Mouse (Mus musculus) adrenal gland, postnatal 4 days (tissue): ENCODE results near the gene Cldn20. TPM values are rescaled to one million over a fixed set of nuclear protein-coding genes. Genes with fewer than 3 reads are reported as not detected.

Experiments
- DNase-seq, 2 experiments: peaks; one replicate each; pipeline ENCODE4 v3.0.0; 2021 to 2022; ENCODE audit warnings: low spot score in 2 of 2, mixed read lengths in 2 of 2
- long read RNA-seq, 2 experiments: library from polyadenylated mRNA; stranded (forward); transcript quantifications; one replicate each; pipeline ENCODE4 v2.0.0; 2021
- total RNA-seq, 2 experiments: library from RNA; stranded (reverse); gene quantifications; 2 replicates each; pipeline ENCODE4 v1.2.3; 2021

The Cldn20 gene
- under 1 TPM; 0.68 to 0.98 TPM for total RNA-seq
- long read RNA-seq, experiment 1, result 0 reads
- long read RNA-seq, experiment 2, result 0 reads

DNA sequence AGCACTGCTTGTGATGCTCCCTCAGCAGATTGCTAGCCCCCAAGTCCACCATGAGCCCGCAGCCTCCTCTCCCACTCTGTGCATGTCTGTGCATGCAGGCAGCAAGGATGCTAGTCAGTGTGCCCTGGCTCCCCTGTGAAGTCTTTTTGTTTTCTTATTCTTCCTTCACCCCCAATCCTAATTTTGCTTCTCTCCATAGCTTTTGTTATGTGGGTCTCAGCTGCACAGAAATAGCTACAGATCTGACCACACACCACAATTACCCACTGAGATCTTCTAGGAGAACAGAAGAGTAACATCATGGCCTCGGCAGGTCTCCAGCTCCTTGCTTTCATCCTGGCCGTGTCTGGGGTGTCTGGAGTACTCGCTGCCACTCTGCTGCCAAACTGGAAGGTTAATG, at the start of gene Cldn20:
Gene Cldn20, plus strand, starts transcription at position 301 of the 400 bp plus-strand sequence.
- DNase-seq, result no peak

- no peak for DNase-seq
Measured at GRCm38 (mm10) chr17:3483091-3483490, 49.3 kb upstream of the Cldn20 start.

DNA sequence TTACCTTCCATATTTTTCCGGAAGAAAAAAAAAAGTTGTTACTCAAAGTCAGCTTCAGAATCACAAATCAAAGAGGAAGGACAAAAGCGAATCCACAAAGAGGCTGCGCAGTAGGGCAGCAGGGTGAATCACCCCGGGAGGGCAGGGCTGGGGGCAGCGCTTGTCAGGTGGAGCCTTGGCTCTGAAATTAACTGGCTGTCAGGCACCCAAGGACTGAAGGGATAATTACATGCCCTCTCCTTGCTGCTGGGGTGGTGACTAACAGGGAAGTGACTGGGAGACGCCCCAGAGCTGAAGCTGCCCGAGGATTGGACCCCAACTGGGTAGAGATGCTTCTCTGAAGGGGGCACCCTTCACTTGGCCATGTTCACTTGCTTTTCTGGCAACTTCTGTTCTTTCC, 46.5 kb upstream of the Cldn20 start:
- DNase-seq, result peak in 1 of 2 experiments; percentile 31

DNA sequence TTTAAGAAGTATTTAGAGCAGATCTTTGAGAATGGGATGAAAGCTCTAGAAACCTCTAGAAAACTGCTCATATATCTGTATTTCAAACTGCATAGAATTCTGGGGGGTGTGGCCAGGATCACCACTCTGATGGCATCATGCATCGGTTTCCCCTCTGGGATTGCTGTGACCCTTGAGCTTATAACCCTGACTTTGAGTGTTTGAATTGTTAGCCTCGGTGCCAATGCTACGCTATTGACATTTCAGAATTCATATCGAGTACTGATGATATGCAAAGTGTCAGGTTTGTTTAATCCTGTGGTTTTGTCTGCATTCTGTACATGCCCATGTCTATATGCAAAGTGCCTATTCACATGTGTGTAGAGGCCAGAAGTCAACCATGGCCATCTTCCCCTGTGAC, 45.1 kb upstream of the Cldn20 start:
- DNase-seq, result no peak

GRCm38 (mm10) chr17:3487721-3488601, 44.4 kb upstream of the Cldn20 start:
- DNase-seq, result no peak

- no peak for DNase-seq
Measured at GRCm38 (mm10) chr17:3490216-3490895, 42.0 kb upstream of the Cldn20 start.

- no peak for DNase-seq
Measured at GRCm38 (mm10) chr17:3491065-3491464, 41.3 kb upstream of the Cldn20 start.

- no peak for DNase-seq
Measured at GRCm38 (mm10) chr17:3491667-3492066, 40.7 kb upstream of the Cldn20 start.

- DNase-seq, result no peak
Measured at GRCm38 (mm10) chr17:3495576-3495975, 36.8 kb upstream of the Cldn20 start.

GRCm38 (mm10) chr17:3496080-3496479, 36.3 kb upstream of the Cldn20 start:
- DNase-seq, result no peak

GRCm38 (mm10) chr17:3498086-3498485, 34.3 kb upstream of the Cldn20 start:
- peak in 1 of 2 experiments; percentile 19 for DNase-seq

DNA sequence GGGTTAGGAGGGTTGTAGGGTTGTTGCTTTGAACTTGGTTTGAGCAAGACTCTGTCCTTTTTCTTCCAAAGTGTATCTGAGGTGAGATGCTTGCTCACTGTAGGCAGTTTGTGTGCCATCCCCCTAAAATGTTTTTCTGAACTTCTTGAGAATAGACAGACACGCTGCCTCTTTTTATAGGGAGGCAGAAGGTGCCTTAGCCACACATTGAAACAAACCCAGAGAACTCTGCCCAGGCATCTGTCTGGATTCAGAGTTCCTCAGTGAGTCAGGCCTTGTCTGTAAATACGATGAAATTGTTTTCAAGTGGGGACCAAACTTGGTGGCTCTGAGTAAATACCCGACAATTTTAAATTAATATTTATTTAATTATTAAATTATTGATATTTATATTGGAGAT, 33.8 kb upstream of the Cldn20 start:
- no peak for DNase-seq

- DNase-seq, result no peak
Measured at GRCm38 (mm10) chr17:3499468-3499867, 32.9 kb upstream of the Cldn20 start.

- no peak for DNase-seq
Measured at GRCm38 (mm10) chr17:3500076-3500475, 32.3 kb upstream of the Cldn20 start.

GRCm38 (mm10) chr17:3500936-3501335, 31.4 kb upstream of the Cldn20 start:
- no peak for DNase-seq

GRCm38 (mm10) chr17:3505711-3506110, 26.6 kb upstream of the Cldn20 start:
- DNase-seq, result no peak

DNA sequence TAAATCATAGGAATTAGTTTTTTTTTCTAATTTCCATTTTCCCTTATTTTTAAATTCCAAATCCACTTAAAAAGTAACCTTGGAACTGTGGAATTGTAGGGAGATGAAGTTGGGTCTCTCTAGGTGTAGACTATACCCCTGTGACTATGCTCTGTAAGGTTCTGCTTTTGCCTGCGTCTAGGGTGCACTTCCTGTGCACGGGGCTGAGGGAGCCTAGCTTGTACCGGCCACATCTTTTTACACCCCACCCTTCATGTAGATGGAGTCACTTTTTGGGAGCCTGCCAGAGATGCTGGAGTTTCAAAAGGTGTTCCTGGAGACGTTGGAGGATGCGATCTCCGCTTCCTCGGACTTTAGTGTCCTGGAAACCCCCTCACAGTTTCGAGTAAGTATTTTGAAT, 25.8 kb upstream of the Cldn20 start:
- no peak for DNase-seq

DNA sequence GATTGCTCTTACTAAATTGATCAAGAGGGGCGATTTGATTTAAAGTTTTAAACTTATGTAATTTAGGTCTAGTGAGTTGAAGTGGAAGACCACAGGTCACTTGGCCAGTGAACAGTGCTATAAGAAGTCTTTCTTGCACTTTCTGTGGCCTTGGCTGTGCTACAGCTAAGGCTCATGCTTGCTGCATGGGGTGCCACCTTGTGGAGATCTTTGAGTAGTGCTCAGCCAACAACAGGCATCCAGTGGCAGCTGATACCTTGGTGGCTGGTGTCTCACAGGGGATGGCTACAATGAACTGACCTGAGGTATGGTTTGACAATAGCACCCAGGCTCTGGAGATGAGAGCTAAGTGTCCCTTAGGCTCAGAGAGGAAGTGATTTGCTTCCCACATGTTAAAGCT, 22.5 kb upstream of the Cldn20 start:
- DNase-seq, result peak in 1 of 2 experiments; percentile 31

DNA sequence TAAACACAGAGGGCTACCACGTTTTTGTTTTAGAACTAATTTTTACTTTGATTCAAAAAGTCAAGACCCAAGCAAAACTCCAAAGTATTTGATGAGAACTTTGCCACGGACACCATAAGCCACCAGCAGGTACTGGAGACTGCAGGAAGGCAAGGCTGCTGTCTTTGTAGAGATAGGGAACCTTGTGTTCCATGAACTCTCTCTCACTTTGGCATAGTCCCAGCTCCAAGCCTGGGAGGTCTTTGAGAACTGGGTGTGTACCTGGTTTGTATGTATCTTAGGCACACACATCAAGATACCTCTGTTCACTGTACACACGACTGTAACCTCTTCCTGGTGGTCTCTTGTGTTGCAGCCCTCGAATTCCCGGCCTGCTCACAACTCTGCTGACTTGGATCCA, 18.0 kb upstream of the Cldn20 start:
- no peak for DNase-seq

DNA sequence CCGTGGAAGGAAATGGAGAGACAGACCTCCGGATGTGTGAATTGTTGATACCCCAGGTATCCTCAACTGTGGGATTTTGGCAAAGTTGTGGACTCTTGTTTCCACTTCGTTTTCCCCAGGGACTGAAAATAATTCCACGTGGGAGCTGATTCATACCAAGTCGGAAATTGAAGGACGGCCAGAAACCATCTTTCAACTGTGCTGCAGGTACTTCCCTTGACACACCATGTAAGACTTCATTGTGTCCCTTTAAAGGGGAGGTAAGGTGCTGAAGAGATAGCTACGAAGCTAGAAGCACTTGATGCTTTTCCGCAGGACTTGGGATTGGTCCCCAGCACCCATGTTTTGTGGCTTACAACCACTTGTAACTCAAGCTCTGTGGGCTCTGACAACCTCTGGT, 16.5 kb upstream of the Cldn20 start:
- no peak for DNase-seq

- no peak for DNase-seq
Measured at GRCm38 (mm10) chr17:3516406-3516805, 15.9 kb upstream of the Cldn20 start.

DNA sequence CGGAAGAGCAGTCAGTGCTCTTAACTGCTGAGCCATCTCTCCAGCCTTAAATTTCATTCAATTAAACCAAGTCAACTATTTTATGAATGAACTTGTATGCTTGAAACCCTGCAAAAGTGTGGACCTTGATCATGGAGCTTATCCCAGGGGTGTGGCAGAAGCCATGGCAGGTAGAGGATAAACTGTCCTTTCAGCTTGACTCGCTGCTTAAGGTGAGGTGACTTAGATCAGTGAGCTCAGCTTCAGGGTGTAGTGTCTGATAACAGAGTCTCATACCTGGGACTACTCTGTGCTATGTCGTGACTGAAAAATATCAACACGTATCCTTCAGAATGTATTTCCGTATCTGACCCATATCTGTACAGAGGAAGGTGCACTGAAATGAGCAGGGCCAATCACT, 12.0 kb upstream of the Cldn20 start:
- DNase-seq, result no peak
